Mouse (Mus musculus): ENCODE measurements around the gene 1700010B08Rik. TPM values are rescaled to one million over a fixed set of nuclear protein-coding genes. Genes with fewer than 3 reads are reported as not detected.
"Not testable (repeated sequence)": the region's sequence is repeated elsewhere in the genome, so short reads cannot be mapped to it uniquely, and the experiment has no call there.

Gene 1700010B08Rik
- polyA plus RNA-seq, 1 experiment from 2014 or later: not detected

DNA sequence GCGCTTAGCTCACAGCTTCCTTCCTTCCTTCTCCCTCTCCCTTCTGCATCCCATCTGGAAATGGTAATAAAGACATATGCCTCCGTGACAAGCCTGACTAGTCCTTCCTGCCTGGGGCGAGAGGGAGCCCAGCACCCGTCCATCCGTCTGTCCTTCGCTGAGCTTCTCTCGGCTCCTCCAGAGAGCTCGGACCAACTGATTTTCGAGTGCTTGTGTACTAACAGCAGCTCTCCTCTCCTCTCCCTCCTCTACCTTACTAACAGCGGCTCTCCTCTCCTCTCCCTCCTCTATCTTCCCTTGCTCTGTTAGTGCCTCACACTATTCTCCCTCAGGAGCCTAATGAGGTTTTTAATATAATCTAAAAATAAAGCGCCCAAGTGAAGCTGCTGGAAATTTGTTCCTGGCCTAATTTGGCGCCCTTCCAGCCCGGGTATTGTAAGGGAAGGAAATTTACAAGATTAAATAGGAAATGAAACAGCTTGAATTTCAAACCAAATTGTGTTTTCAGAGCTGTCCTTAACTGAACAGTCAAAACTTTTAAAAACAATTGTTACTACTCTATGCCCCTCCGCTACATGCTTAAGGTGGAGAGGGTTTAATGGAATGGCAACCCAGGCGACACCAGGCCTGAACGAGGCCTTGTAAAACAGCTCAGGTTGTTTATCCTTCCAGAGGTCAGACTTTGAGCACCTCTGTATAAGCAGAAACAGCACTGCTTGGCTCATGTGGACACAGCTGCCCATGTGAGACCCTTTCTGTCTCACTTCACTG, 16.9 kb upstream of the 1700010B08Rik start:
- Histone ChIP-seq H3K9ac (peak overlapping the region; percentile 23; the same call in 1 of the 2 replicates), H3K4me2 (replicated peaks) (no peak overlapping the region), H3K27me3 (no peaks in the 10 kb centered on the region), H3K4me3 (no peak overlapping the region), H3K27ac (0 out of 2 replicates have a peak overlapping the region, but pooled peaks have one; percentile 48), H3K4me1 (peaks cover 6% of the 10 kb centered on the region; the same call in 1 of the 2 replicates), H3K9me3 (replicated peaks) (no peaks in the 10 kb centered on the region), H3K36me3 (peaks cover 60% of the 10 kb centered on the region)
- WGBS: 77% methylated on average over 16 of the region's 16 CpGs
- no peak for ATAC-seq (ENCODE audit: low FRiP score)

DNA sequence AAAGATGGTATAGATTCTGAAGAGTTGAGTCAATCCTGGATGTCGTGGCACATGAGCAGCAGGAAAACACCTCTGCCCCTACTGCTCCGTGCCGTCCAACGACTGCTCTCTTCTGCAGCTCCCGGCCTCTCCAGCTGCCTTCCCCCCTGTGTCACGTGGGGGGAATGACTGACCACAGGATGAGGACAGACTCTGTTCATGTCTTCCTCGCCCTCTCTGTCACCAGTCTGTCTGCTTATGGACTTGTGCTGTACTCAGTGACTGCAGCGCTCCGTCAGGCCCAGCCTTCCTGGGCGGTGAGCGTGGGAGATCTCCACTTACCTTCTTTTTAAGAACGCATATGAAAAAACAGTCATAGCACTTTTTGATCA, 16.4 kb upstream of the 1700010B08Rik start:
- Histone ChIP-seq H3K4me1 (peaks cover 6% of the 10 kb centered on the region; the same call in 1 of the 2 replicates), H3K9me3 (replicated peaks) (no peaks in the 10 kb centered on the region), H3K27me3 (no peaks in the 10 kb centered on the region), H3K9ac (no peak overlapping the region), H3K4me3 (no peak overlapping the region), H3K4me2 (replicated peaks) (no peak overlapping the region), H3K27ac (0 out of 2 replicates have a peak overlapping the region, but pooled peaks have one; percentile 48), H3K36me3 (peaks cover 54% of the 10 kb centered on the region)
- ATAC-seq (ENCODE audit: low FRiP score): no peak
- WGBS: 83% methylated on average over 12 of the region's 12 CpGs

DNA sequence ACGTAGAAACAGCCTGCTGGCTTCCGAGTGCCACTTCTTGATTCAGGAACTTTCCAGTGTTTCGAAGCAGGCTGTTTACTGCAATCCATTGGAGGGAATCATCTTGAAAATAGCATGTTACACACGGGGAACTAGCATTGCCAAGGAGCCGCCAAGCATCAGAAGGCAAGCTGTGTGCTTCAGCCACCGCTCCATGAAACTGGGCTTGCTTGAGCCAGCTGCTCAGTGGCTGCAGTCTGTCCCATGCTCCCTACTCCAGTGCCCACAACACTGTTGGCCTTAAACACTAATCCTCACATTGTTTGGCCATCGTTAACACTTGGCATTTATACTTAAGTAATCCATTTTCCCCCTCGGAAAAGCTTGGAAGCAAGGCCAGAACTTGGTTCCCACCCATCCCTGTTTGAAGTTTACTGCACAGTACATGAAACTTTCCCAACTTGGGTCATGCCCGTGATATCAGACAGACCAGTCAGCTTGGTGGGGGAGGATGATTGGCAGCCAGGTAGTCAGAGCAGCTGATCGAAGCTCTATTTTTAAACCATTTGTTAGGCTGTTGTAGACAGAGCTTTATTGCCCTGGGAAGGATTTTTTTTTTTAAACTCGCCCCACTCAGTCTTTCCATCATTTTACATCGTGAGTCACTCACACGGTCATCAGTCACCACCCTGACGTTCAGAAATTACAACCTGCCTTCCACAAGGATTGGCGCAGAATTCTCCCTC, 13.2 kb upstream of the 1700010B08Rik start:
- H3K4me3 ChIP-seq: no peak overlapping the region
- H3K4me2 ChIP-seq (replicated peaks): no peak overlapping the region
- no peak overlapping the region for H3K27ac ChIP-seq
- H3K36me3 ChIP-seq: peaks cover 31% of the 10 kb centered on the region
- no peak overlapping the region for H3K9ac ChIP-seq
- WGBS: 88% methylated on average over 15 of the region's 15 CpGs
- no peak for ATAC-seq (ENCODE audit: low FRiP score)
- no peaks in the 10 kb centered on the region for H3K9me3 ChIP-seq (replicated peaks)
- H3K27me3 ChIP-seq: no peaks in the 10 kb centered on the region
- H3K4me1 ChIP-seq: peaks cover 6% of the 10 kb centered on the region; the same call in 1 of the 2 replicates

DNA sequence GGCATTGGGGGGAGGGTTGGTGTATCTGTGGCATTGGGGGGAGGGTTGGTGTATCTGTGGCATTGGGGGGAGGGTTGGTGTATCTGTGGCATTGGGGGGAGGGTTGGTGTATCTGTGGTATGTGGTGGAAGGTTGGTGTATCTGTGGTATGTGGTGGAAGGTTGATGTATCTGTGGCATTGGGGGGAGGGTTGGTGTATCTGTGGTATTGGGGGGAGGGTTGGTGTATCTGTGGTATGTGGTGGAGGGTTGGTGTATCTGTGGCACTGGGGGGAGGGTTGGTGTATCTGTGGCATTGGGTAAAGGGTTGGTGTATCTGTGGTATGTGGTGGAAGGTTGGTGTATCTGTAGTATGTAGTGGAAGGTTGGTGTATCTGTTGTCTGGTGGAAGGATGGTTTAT, 11.6 kb upstream of the 1700010B08Rik start:
- H3K4me1 ChIP-seq; H3K9ac ChIP-seq; H3K4me2 ChIP-seq (replicated peaks); H3K4me3 ChIP-seq; H3K27me3 ChIP-seq; ATAC-seq (ENCODE audit: low FRiP score); H3K27ac ChIP-seq; H3K9me3 ChIP-seq (replicated peaks): not testable (repeated sequence)
- peaks cover 19% of the 10 kb centered on the region for H3K36me3 ChIP-seq

DNA sequence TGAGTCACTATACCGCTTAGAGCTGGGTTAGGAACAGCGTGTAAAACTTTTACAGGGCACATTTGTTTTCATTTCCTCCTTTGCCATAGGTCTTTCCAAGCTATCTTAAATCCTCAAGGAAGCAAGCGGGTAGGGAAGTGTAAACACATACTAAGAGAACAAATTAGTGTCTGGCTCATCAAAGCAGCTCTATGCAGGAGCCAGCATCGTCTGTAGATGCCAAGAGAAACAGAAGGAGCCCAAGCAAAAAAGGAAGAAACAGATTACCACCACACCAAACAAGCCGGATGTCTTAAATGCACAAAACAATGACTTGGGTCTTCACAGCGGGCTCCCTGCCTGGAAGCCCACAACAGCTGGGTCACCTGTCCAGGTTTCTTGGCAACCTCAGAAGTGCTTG, 9.0 kb upstream of the 1700010B08Rik start:
- Histone ChIP-seq H3K36me3 (0 out of 2 replicates have a peak, but pooled peaks cover 3% of the 10 kb centered on the region), H3K4me1 (peaks cover 22% of the 10 kb centered on the region), H3K27ac (no peak overlapping the region), H3K27me3 (no peaks in the 10 kb centered on the region), H3K9ac (no peak overlapping the region), H3K4me3 (no peak overlapping the region), H3K4me2 (replicated peaks) (no peak overlapping the region), H3K9me3 (replicated peaks) (no peaks in the 10 kb centered on the region)
- no peak for ATAC-seq (ENCODE audit: low FRiP score)
- WGBS: 86% methylated on average over 6 of the region's 6 CpGs

DNA sequence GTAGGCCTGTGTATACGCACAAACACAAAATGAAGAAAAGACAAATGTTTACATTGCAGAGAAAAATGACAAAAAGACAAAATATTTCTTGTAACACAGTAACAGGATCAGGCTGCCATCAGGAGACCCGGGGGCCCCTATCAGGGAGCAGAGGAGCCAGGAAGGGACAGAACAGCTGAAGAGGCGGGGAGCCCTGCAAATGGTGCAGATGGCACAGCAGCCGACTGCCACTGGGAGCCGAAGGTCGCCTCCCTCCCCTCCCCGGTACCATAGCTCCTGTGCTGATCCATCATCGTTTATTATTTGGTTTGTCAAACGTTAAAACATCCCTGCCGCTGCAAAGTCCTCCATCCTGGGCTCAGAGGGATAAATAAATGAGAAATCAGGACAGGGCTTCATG, 6.6 kb upstream of the 1700010B08Rik start:
- H3K9me3 ChIP-seq (replicated peaks): no peaks in the 10 kb centered on the region
- peak; percentile 49 for ATAC-seq (ENCODE audit: low FRiP score)
- H3K4me2 ChIP-seq (replicated peaks): no peak overlapping the region
- H3K27ac ChIP-seq: peak overlapping the region; percentile 62
- H3K36me3 ChIP-seq: no peaks in the 10 kb centered on the region
- H3K4me1 ChIP-seq: peaks cover 23% of the 10 kb centered on the region
- no peaks in the 10 kb centered on the region for H3K27me3 ChIP-seq
- H3K9ac ChIP-seq: no peak overlapping the region
- no peak overlapping the region for H3K4me3 ChIP-seq
- 34% methylated on average over 10 of the region's 10 CpGs for WGBS

DNA sequence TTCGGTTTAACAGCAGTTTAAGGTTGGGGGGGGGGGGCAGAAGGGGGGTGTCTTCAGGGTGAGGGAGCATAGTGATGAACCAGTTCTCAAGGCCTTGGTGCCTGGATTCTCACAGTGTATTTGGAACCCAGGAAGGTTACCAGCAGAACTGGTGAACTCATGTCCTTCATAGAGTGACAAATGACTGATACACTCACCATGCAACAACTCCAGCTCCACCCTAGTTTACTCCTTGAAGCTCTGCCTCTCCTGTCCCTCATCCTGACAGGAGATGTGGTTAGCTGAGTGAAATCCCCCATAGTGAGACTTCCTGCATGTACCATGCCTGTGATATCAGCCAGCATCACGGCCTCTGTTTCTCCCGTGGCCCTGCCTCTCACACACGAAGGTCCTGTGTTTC, 6.0 kb upstream of the 1700010B08Rik start:
- Histone ChIP-seq H3K4me3 (no peak overlapping the region), H3K27me3 (no peaks in the 10 kb centered on the region), H3K4me2 (replicated peaks) (no peak overlapping the region), H3K9ac (no peak overlapping the region), H3K36me3 (no peaks in the 10 kb centered on the region), H3K27ac (peak overlapping the region; percentile 62), H3K9me3 (replicated peaks) (no peaks in the 10 kb centered on the region), H3K4me1 (peaks cover 23% of the 10 kb centered on the region)
- 81% methylated on average over 4 of the region's 4 CpGs for WGBS
- no peak for ATAC-seq (ENCODE audit: low FRiP score)

DNA sequence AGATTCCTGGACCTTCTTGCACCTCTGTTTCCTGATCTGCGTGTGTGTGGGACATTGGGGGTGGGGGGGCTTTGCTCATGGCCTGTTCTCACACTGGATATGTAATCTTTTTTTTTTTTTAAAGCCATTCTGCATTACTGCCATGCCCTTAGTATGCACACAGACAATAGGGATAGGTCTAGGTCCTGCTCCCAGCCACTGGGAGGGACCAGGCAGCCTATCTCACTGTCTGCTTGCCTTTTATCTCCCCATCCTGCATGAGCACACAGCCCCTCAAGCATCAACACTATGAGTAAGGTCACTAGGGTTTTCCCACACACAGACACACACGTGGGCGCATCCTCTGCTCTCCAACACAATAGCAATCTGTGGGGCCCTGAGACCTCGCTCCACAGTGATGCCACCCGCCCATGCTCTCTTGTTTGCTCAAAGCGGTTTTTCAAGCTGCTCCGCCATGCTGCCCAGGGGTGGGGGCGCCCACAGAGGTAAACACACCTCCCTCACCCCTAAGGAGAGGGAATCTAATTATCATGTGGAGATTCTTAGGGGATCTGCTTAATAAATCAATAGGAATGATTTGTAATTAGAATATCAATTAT, 4.5 kb upstream of the 1700010B08Rik start:
- Histone ChIP-seq H3K4me1 (peaks cover 23% of the 10 kb centered on the region), H3K4me2 (replicated peaks) (no peak overlapping the region), H3K4me3 (no peak overlapping the region), H3K27me3 (no peaks in the 10 kb centered on the region), H3K9me3 (replicated peaks) (no peaks in the 10 kb centered on the region), H3K36me3 (no peaks in the 10 kb centered on the region), H3K27ac (peak overlapping the region; percentile 62), H3K9ac (no peak overlapping the region)
- WGBS: 31% methylated on average over 8 of the region's 8 CpGs
- peak; percentile 52 for ATAC-seq (ENCODE audit: low FRiP score)

DNA sequence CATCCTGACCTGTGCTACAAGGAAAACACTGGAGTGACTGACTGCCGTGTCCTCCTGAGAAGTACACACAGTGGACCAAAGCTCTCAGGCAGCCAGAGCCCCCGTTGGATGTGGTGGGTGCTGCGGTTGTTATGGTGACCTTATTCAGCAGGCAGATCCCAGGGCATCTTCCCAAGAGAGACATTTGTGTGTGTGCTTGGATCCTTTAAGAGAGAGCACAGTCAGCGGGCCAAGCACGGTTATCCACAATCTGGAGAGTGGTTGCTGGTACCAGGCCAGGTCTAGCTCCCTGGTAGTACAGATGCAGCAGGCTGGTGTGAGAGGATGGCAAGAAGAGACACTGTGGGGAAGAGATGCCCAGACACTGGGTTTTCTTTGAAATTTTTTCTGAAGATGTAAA, 2.2 kb upstream of the 1700010B08Rik start:
- WGBS: 87% methylated on average over 5 of the region's 5 CpGs
- Histone ChIP-seq H3K9ac (no peak overlapping the region), H3K4me1 (peaks cover 23% of the 10 kb centered on the region), H3K4me3 (no peak overlapping the region), H3K27ac (no peak overlapping the region), H3K27me3 (no peaks in the 10 kb centered on the region), H3K36me3 (no peaks in the 10 kb centered on the region), H3K4me2 (replicated peaks) (no peak overlapping the region), H3K9me3 (replicated peaks) (no peaks in the 10 kb centered on the region)
- no peak for ATAC-seq (ENCODE audit: low FRiP score)

DNA sequence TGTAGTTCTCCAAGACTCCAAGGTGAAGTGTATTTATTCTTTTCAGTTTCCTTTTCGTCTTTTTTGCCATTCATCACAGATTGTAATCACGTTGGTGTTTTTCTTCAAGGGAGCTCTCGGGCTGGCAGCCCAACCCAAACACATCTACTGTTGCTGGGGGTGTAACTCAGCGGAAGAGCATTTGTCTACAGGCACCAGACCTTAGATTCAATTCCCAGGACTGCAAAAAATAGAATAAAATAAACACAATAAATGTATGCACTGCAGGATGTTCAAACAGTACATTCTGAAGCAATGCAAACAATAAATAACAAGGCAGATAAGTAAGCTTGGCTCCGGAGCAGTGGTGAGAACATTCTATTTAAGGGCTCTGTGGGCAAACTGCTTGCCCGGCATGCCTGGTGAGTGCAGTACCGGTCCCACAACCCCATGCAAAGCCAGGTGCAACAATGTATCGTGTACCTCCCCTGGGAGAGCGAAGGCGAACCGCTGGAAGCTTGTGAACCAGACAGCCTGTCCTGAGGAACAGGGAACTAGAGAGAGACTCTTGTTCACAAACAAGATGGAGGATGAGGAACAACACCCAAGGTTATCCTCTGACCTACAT, 3.1 kb downstream of the 1700010B08Rik start:
- WGBS: 76% methylated on average over 11 of the region's 11 CpGs
- no peak overlapping the region for H3K4me3 ChIP-seq
- H3K27me3 ChIP-seq: no peaks in the 10 kb centered on the region
- no peak overlapping the region for H3K27ac ChIP-seq
- peaks cover 10% of the 10 kb centered on the region for H3K4me1 ChIP-seq
- ATAC-seq (ENCODE audit: low FRiP score): no peak
- no peak overlapping the region for H3K9ac ChIP-seq
- no peaks in the 10 kb centered on the region for H3K9me3 ChIP-seq (replicated peaks)
- no peak overlapping the region for H3K4me2 ChIP-seq (replicated peaks)
- no peaks in the 10 kb centered on the region for H3K36me3 ChIP-seq

DNA sequence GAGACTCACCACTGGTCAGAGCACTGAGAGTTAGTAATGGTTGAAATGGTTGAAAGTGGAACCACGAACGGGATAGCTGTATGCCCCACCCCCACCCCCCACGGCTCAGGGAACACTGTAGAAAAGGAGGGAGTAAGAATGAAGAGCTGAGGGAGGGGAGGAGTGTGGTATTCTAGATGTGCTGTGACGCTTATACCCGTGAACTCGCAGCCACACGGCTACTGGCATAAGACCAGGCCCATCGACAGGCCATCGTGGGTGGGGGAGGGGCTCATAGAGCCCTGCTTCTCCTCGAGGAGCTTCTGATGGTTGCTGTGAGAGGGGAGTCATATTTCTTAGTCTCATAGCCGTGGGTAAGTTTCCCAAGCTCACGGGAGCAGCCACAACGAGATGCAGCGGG, 5.2 kb downstream of the 1700010B08Rik start:
- Histone ChIP-seq H3K4me2 (replicated peaks) (no peak overlapping the region; the same call in 1 of the 2 replicates), H3K27ac (peak overlapping the region; percentile 30; the same call in 1 of the 2 replicates), H3K4me3 (no peak overlapping the region), H3K9ac (no peak overlapping the region), H3K36me3 (no peaks in the 10 kb centered on the region), H3K27me3 (no peaks in the 10 kb centered on the region), H3K4me1 (peaks cover 10% of the 10 kb centered on the region), H3K9me3 (replicated peaks) (no peaks in the 10 kb centered on the region)
- 31% methylated on average over 14 of the region's 14 CpGs for WGBS
- ATAC-seq (ENCODE audit: low FRiP score): peak; percentile 44
